Mouse (Mus musculus): ENCODE data around the gene Ets1.

The Ets1 gene

DNA sequence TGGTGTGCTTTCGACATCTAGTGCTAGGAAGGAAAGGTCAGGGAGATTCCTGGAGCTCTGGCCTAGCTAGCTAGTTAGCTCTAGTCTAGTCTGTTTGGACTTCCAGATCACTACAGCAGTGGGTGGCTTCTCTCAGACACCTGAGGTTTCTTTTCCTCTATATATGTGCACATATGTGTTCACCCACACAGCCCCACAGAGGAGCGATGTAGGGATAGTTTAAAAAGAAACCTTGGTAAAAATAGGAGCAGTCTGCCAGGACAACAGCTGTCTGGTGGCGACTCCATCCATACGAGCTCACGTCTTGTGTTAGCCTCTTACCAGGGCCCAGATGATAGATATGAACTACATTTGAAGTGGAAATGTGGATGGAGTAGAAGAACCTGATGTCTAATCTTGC is 112.5 kb downstream of the Ets1 start:
- in situ Hi-C loops (cut with MboI; ENCODE audit: low sequenced_read_pairs) = no loop called here

DNA sequence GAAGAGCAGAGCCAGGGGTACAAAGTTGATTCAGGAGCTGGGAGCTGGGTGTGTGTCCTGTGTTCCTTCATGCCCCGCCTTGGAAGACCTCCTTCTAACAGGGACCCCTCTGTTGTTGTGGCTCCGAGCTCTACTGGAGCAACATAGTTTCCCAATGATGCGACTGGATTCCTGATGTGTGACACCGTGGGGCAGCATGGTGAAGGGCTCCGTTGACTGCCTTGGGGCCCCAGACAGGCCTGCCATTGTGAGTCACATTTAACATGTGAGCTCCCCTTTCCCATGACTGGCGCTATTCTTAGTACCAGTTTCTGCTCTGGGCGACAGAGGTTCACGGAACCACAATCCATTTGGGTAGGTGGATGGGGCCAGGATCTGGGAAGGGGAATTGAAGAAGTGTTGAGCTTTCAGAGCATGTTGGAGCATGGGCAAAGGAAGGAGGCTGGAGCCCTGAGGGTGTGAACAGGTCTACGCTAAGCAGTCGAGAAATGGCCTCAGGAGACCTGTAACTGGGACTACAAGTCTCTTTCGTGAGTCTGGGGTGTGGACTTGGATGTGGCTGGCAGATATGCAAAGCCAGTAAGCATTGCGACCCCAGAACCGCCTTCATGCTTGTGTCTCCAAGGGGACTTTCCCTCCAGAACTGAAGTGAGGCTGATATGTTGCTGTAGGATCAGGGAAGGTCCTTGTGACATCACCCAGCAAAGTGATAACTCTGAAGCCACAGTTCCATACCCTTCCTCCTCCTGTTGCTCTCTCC is 113.9 kb downstream of the Ets1 start:
- in situ Hi-C loops (cut with MboI; ENCODE audit: low sequenced_read_pairs) = no loop called here

DNA sequence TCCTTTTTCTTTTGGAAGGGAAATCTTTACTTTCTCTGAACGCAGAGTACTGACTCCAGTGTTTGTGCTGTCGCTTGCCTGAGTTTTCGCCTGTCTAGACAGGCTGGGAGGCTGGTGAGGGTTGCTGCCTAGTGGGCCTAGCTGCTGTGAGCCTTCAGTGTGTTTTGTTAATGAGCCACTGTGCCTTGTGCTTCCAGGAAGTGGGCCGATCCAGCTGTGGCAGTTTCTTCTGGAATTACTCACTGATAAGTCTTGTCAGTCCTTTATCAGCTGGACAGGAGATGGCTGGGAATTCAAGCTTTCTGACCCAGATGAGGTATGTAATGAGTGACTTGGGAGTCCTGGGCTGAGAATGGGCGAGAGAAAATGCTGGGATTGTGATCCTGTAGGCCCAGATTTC is 116.6 kb downstream of the Ets1 start:
- in situ Hi-C loops (cut with MboI; ENCODE audit: low sequenced_read_pairs) = no loop called here

DNA sequence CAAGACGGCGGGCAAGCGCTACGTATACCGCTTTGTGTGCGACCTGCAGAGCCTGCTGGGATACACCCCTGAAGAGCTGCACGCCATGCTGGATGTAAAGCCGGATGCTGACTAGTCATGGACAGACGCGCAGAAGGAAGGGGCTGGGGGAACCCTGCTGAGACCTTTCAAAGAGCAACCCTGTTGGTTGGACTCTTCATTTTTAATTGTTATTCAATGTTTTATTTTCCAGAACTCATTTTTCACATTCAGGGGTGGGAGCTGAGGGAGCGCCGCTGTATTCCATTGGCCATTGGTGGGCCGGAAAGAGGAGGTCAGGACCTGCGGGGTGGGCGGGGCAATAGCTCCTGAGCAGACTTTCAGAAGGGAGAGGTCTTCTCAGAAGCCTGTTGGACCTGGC is 118.3 kb downstream of the Ets1 start:
- in situ Hi-C loops (cut with MboI; ENCODE audit: low sequenced_read_pairs) = no loop called here

DNA sequence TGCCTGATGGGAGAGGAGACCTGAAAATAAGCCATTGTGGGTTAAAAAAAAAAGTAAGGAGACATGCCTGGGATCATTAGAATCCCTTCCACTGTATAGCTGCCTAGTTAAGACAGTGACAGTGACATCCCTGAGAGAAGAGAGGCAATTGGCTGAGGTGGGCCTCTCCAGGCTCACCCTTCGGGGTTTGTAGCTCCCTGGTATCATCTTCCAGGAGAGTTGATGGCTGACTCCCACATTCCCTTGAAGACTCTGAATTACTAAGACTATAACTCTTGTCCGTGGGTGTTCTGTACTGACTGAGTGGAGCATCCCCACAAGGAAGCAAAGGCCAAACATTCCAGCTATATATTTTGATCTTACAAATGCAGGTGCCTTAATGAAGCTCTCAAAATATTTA is 120.0 kb downstream of the Ets1 start:
- in situ Hi-C loops (cut with MboI; ENCODE audit: low sequenced_read_pairs) = no loop called here

DNA sequence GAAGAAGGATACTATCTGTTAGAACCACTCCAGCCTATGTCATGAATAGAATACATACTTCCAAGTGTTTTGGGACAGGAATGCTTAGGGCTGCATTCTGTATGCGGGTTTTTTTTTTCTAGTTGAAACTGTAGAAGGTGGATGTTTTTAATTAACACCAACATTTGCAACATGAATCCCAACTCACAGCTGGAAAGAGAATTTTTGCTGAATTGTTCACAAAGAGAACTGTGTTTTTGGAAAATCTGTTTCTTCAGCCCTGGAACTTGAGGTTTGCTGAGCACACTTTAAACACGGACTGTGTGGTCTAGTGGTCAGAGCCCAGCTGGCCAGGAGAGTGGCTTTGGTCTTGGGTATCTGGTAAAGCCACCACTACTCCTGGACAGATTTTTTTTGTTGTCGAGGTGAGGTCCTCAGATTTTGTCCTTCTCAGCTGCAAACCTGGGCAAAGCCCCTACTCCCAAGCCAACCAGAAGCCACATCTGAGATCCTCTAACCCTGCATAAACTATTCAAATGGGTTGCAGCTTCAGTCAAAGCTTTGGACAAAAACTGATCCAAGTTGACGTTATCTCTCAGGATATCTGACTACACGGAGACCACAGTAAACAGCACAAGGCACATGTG is 122.4 kb downstream of the Ets1 start:
- in situ Hi-C loops (cut with MboI; ENCODE audit: low sequenced_read_pairs) = no loop called here

DNA sequence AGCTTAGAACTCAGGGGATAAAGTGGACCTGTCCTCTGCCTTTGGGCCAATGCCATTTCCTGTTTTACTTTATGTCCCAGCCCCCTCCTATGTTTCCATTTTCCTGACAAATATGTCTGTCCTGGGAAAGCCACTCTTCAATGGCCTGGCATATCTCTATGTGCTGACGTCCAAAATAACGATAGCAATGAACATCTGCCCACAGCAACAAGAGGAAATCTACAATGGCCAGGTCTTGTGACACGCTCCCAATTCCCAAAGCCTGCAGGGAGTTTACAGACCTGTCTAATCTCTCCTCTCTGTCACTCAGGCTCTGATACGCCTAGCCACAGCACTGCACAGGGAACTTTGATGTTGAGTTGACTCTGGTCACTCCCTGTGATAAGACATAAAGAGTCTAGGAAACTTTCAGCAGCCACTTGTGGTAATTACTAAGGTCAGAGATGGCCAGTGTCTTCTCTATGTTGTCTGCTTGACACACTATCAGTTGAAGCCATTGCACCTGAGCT is 124.7 kb downstream of the Ets1 start:
- in situ Hi-C loops (cut with MboI; ENCODE audit: low sequenced_read_pairs) = no loop called here

DNA sequence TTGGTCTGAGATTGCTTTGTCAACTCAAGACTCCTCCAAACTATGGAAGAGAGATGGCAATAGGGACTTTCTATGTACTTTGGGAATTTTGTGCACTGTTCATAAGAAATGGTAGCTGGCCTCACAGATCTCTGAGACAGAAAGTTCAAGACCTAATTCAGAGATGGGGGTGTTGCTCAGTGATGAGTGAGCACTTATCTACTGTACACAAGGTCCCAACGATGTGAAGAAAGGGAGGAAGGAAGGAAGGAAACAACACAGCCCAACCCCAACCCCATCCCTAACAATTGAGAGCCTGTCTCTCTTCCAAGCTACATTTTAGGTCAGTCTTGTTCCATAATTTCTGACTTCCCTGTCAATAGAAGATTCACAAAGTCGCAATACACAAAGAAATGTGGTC is 125.3 kb downstream of the Ets1 start:
- in situ Hi-C loops (cut with MboI; ENCODE audit: low sequenced_read_pairs) = no loop called here

DNA sequence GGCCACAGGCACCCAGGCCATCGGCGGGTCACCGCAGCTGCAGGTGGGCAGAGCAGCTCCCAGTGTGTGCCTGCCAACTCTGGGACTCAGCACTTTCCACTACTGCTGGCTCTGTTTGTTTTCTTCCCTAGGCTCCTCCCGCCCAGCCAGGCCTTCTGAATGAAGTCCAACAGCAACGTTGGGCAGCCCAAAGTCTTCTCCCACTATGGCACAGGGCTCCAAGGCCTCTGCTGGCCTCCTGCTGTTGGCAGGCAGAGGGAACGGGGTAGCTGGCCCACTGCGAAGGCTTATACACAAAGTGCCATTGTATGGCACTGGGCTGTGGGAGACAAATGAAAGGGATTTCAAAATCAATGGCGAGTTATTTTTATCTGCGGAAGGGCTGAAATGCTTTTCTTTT is 128.4 kb downstream of the Ets1 start:
- in situ Hi-C loops (cut with MboI; ENCODE audit: low sequenced_read_pairs) = no loop called here

DNA sequence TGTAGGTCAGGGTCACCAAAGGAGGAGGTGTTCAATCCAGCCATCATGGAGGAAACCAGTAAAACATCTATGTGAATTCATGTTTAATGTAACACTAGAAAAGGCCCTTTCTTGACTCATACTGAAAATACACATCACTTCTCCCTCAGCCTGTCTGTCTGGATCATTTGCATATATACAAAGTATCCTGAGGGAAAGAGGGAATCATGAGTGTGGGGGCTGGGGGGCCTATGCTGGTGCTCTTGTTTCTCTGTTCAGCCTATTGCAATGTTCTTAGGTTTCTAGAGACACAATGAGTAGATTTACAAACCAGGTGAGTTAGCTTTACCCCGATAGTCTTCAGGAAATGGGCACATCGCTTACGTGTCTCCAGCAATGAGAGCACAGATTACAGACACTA is 129.1 kb downstream of the Ets1 start:
- in situ Hi-C loops (cut with MboI; ENCODE audit: low sequenced_read_pairs) = no loop called here

DNA sequence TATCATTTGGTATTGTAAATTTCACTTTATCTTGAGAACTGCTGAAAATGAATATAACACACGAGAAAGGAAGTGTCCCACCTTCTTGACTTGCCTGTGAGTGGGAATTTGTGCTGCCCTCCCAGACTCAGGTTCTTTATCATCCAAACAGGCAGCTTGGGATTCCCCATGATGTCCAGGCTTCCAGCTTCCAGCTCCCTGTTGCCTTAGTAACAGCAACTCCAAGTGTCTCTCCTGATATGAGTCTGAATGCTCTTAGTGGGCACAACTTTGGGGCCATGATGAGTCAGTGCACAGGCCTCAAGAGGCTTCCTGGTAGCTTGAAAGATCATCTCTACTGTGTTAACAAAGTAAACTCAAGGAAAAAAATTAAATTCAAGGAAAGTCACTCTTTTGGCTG is 142.8 kb downstream of the Ets1 start:
- in situ Hi-C loops (cut with MboI; ENCODE audit: low sequenced_read_pairs) = no loop called here

DNA sequence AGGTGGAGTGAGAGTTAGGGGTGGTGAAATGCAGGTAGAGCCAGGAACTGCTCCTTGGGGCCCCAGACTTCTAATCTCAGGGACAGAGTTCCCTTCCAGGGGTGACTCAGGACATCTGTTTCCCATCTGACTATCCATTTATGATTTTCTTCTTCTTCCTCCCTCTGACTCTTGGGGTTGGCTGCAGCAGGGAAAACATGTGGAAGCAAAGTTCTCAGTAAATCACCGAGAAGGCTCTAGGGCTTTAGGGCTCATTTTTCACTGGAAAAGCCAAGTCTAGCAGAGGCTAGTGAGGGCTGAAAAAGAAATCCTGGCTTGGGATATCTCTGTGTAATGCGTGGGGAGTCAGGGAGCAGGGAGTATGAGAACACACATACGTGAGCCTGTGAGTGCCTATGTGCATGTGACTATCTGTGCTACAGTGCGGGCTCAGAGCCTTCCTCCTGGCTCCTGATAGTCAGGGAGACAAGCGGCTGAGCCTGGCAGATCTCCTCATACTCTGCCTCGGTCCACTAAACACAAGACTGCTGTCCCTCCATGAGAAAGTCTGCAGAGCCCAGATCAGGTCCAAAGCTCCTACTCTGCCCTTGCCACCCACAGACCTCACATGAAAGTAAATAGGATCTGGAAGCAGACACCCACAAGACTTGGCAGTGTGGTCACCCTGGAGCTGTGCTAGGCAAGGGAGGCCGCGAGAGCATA is 146.5 kb downstream of the Ets1 start:
- in situ Hi-C loops (cut with MboI; ENCODE audit: low sequenced_read_pairs) = no loop called here

DNA sequence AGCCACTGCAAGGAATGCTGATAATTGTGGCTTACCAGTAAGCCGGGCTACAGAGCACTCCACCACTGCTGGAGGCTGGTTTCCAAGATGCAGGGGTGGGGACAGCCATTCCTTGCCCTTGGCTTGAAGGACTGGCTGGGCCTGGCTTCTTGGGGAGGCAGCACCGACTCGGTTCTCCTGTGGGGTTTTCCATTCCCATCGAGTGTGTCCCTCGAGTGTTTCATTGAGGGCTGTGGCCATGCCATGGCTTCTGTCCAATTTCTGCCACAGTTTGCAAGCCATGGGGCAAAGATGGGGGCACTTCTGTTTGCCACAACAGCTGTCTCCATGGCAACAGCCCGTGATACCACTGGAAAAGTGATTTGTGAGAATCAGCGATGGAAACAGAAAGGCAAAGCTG is 151.1 kb downstream of the Ets1 start:
- in situ Hi-C loops (cut with MboI; ENCODE audit: low sequenced_read_pairs) = no loop called here

DNA sequence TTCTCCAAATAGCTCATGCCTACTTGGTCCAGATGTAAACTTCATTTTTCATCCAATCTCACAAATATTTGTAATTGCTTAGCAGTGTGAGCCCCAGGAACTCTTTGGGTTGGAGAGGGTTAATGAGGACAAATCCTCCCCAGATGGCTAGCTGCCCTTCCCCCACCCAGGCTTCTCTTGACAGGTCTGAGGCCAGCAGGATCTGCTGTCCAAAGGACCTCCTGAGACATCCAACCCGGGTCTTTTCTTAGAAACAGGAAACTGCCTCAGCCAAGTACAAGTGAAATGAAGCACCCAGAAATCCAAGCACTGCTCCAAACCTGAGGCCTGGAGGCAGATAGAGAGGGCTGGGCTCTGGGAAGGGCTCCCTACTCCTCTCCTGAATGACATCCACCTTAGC is 151.6 kb downstream of the Ets1 start:
- in situ Hi-C loops (cut with MboI; ENCODE audit: low sequenced_read_pairs) = no loop called here

DNA sequence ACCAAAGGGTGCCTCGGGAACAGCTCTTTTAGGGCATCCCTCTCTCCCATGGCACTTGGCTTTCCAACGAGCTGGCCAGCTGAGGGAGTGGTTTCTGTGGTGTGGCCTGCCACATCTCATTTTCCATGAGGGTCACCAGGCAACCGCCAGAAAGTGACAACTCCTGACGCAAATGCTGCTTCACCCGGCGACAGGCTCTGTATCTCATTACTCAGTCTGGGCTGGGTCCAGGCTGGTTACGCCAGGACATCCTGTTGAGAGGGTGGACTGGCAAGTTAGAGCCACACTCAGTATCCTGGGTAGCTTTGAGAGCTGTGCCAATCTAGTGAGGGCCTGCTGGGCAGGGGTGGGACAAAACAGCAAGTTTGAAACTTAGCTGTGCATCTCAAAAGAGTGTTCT is 153.3 kb downstream of the Ets1 start:
- in situ Hi-C loops (cut with MboI; ENCODE audit: low sequenced_read_pairs) = no loop called here

DNA sequence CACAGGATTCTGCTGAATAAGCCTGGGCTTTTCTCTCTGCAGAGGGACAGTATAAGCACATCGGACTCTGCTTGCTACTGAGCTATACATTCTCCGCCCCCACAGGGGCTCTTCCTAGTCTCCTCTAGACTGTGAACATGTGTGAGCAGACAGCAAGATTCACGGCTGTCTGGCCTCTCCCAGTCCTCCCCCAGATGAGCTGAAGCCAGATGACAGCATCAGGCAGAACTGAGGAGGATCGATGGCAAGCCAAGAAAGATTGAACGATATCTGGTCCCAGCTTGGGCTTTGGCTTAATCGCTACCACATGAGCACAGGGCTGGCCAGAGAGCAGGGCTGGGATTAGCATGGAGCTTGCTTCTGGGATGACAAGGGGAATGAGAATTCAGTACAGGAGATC is 155.7 kb downstream of the Ets1 start:
- in situ Hi-C loops (cut with MboI; ENCODE audit: low sequenced_read_pairs) = no loop called here

DNA sequence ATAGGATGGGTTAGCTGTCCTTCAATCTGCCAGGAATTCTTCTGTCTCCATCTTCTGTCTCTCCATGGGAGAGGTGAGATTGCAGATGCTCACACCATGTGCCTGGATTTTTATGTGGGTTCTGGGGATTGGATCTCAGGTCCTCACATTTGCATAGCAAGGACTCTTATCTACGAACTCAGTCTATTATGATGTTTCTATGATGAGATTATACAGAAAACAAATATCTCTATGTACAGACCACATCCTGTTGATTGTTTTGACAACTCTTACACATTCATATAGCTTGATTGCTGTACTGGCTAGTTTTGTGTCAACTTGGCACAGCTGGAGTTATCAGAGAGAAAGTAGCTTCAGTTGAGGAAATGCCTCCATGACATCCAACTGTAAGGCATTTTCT is 162.2 kb downstream of the Ets1 start:
- in situ Hi-C loops (cut with MboI; ENCODE audit: low sequenced_read_pairs) = no loop called here

DNA sequence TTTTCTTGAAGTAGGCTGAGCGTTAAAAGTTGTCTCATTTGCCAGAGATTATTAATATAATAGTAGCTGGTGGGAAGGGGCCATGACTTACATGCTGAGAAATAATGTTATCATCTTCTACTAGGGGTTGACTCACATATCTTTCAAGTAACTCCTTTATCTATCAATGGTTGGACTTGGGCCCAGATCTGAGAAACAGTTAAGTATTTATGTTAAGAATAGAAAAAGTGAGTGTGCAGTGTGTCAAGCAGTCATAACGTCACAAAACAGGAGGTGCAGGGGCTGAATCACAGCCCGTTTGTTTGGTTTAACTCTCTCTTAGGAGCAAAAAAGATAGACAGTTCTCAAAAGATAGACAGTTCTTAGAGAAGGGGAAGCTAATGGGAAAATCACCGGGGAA is 170.1 kb downstream of the Ets1 start:
- in situ Hi-C loops (cut with MboI; ENCODE audit: low sequenced_read_pairs) = no loop called here

All from CH12F3 (cell line).